Mouse (Mus musculus) ES-Bruce4 (cell line): ENCODE results near the gene Mmgt2. TPM values are rescaled to one million over a fixed set of nuclear protein-coding genes. Genes with fewer than 3 reads are reported as not detected.

Source experiments
- H3K27ac ChIP-seq: 2 replicates; pipeline ENCODE4 v1.5.1; 2012; ENCODE audit warnings: low read length, inconsistent platforms; ENCODE audit not compliant: insufficient read depth
- H3K27me3 ChIP-seq: 2 replicates; pipeline ENCODE4 v1.6.1; 2012; ENCODE audit warnings: mild to moderate bottlenecking, low read length, inconsistent platforms; ENCODE audit not compliant: control insufficient read depth, poor library complexity, insufficient read depth, severe bottlenecking
- H3K36me3 ChIP-seq: 2 replicates; pipeline ENCODE4 v1.6.1; 2012; ENCODE audit warnings: inconsistent platforms, mild to moderate bottlenecking, low read length, moderate library complexity; ENCODE audit not compliant: control insufficient read depth, poor library complexity, insufficient read depth, severe bottlenecking
- H3K4me1 ChIP-seq: one replicate; pipeline ENCODE4 v1.8.1; 2011; ENCODE audit warnings: low read length; ENCODE audit not compliant: control insufficient read depth, insufficient read depth
- H3K4me3 ChIP-seq: 2 replicates; pipeline ENCODE4 v1.5.1; 2011; ENCODE audit warnings: low read depth, mild to moderate bottlenecking, low read length
- H3K9ac ChIP-seq: 2 replicates; pipeline ENCODE4 v1.6.1; 2012; ENCODE audit warnings: low read depth, mild to moderate bottlenecking, inconsistent platforms; ENCODE audit not compliant: poor library complexity, severe bottlenecking
- H3K9me3 ChIP-seq: replicated peaks from 2 replicates; pipeline ENCODE4 v1.6.1; 2012; ENCODE audit warnings: mild to moderate bottlenecking, low read length, inconsistent platforms; ENCODE audit not compliant: control insufficient read depth, poor library complexity, insufficient read depth, severe bottlenecking
- CTCF ChIP-seq: IDR thresholded peaks from one replicate; pipeline ENCODE4 v1.8.1; 2011; ENCODE audit warnings: low read depth, low read length
- EP300 ChIP-seq: IDR thresholded peaks from 2 replicates; pipeline ENCODE4 v1.6.1; 2011; ENCODE audit warnings: low read depth, low read length; ENCODE audit not compliant: insufficient read depth
- POLR2A ChIP-seq: IDR thresholded peaks from one replicate; pipeline ENCODE4 v1.8.1; 2011; ENCODE audit warnings: low read length; ENCODE audit not compliant: insufficient read depth
- polyA plus RNA-seq: library from polyadenylated mRNA; stranded (reverse); fragments of >200 nt; gene quantifications from 2 replicates; pipeline ENCODE4 v1.2.4, GENCODE M21; 2011; ENCODE audit warnings: low read depth; ENCODE audit not compliant: missing spikeins, insufficient read depth, insufficient read length

Mmgt2 gene
- polyA plus RNA-seq, 1 experiment = 12.6 TPM

GRCm38 (mm10) chr11:62701218-62701617, 52.8 kb downstream of the Mmgt2 start:
- no peak overlapping the region for H3K9ac ChIP-seq
- H3K27ac ChIP-seq = no peak overlapping the region
- no peaks in the 10 kb centered on the region for H3K9me3 ChIP-seq
- TF ChIP-seq POLR2A = no peak
- H3K27me3 ChIP-seq = no peaks in the 10 kb centered on the region
- no peak overlapping the region for H3K4me3 ChIP-seq
- no peaks in the 10 kb centered on the region for H3K36me3 ChIP-seq
- no peaks in the 10 kb centered on the region for H3K4me1 ChIP-seq

- TF ChIP-seq EP300 (no peak), POLR2A (no peak), CTCF (no peak)
- Histone ChIP-seq H3K4me1 (no peaks in the 10 kb centered on the region), H3K9ac (no peak overlapping the region), H3K36me3 (no peaks in the 10 kb centered on the region), H3K27me3 (no peaks in the 10 kb centered on the region), H3K9me3 (no peaks in the 10 kb centered on the region), H3K27ac (no peak overlapping the region), H3K4me3 (no peak overlapping the region)
Observed at GRCm38 (mm10) chr11:62706141-62706540, 57.7 kb downstream of the Mmgt2 start.

- no peak overlapping the region for H3K9ac ChIP-seq
- H3K36me3 ChIP-seq = no peaks in the 10 kb centered on the region
- TF ChIP-seq EP300 = no peak
- TF ChIP-seq CTCF = no peak
- no peak for TF ChIP-seq POLR2A
- H3K9me3 ChIP-seq = no peaks in the 10 kb centered on the region
- H3K27me3 ChIP-seq = no peaks in the 10 kb centered on the region
- H3K27ac ChIP-seq = no peak overlapping the region
- no peak overlapping the region for H3K4me3 ChIP-seq
- H3K4me1 ChIP-seq = no peaks in the 10 kb centered on the region
Observed at GRCm38 (mm10) chr11:62708252-62708651, 59.8 kb downstream of the Mmgt2 start.

GRCm38 (mm10) chr11:62710657-62711056, 62.2 kb downstream of the Mmgt2 start:
- no peak overlapping the region for H3K4me3 ChIP-seq
- H3K27me3 ChIP-seq = no peaks in the 10 kb centered on the region
- TF ChIP-seq EP300 (no peak), CTCF (no peak), POLR2A (no peak)
- no peaks in the 10 kb centered on the region for H3K36me3 ChIP-seq
- H3K4me1 ChIP-seq = no peaks in the 10 kb centered on the region
- H3K9ac ChIP-seq = no peak overlapping the region
- no peaks in the 10 kb centered on the region for H3K9me3 ChIP-seq
- no peak overlapping the region for H3K27ac ChIP-seq

Other genes with a start within 250 kb of the Mmgt2 start
- gene Pigl, start 190.2 kb upstream of the Mmgt2 start, polyA plus RNA-seq = 12.7 and 14.1 TPM in 2 replicates
- 281 and 327 TPM in 2 replicates for gene Ncor1, start 190.1 kb upstream of the Mmgt2 start, polyA plus RNA-seq
- 66.9 and 77.3 TPM in 2 replicates for gene Cenpv, start 109.4 kb upstream of the Mmgt2 start, polyA plus RNA-seq
- gene Ubb, start 97.5 kb upstream of the Mmgt2 start, polyA plus RNA-seq = 626 and 640 TPM in 2 replicates
- 1.5 and 1.9 TPM in 2 replicates for gene Trpv2, start 74.2 kb upstream of the Mmgt2 start, polyA plus RNA-seq
- gene Lrrc75a, start 141 bp upstream of the Mmgt2 start, polyA plus RNA-seq = 4.6 and 6.4 TPM in 2 replicates
- gene Zfp287, start 83.2 kb downstream of the Mmgt2 start, polyA plus RNA-seq = 2.7 and 2.9 TPM in 2 replicates
- gene Gm10428, start 104.4 kb downstream of the Mmgt2 start, polyA plus RNA-seq = not detected in 2 replicates
- gene Zfp286, start 140.8 kb downstream of the Mmgt2 start, polyA plus RNA-seq = 2.9 and 3.6 TPM in 2 replicates
- 0.61 and 0.73 TPM in 2 replicates for gene Trim16, start 171.6 kb downstream of the Mmgt2 start, polyA plus RNA-seq
- 1.3 TPM in 1 of 2 replicates, not detected in the other for gene Fbxw10, start 198.4 kb downstream of the Mmgt2 start, polyA plus RNA-seq
- 38.8 and 42.3 TPM in 2 replicates for gene Tvp23b, start 230.8 kb downstream of the Mmgt2 start, polyA plus RNA-seq